Mouse (Mus musculus): ENCODE results near the gene Aanat. TPM values are rescaled to one million over a fixed set of nuclear protein-coding genes. Genes with fewer than 3 reads are reported as not detected.

Aanat gene
- polyA plus RNA-seq, 1 experiment, result 0.23 TPM

- no peaks in the 10 kb centered on the region for H3K36me3 ChIP-seq (ENCODE audit: control insufficient read depth, insufficient read depth, low read length)
- H3K27me3 ChIP-seq (ENCODE audit: control insufficient read depth, insufficient read depth, low read length), result no peaks in the 10 kb centered on the region
- H3K4me1 ChIP-seq (ENCODE audit: control insufficient read depth, insufficient read depth, low read length), result no peaks in the 10 kb centered on the region; the same call in none of the 2 replicates
- no peak overlapping the region for H3K4me3 ChIP-seq (ENCODE audit: control insufficient read depth, low read depth, low read length)
- H3K27ac ChIP-seq (ENCODE audit: control insufficient read depth, insufficient read depth, low read depth, low read length), result no peak overlapping the region
- no peak for TF ChIP-seq POLR2A (IDR thresholded peaks at IDR 0.05; ENCODE audit: control insufficient read depth, low read depth, low read length)
- no peak for TF ChIP-seq CTCF (IDR thresholded peaks at IDR 0.05; ENCODE audit: control insufficient read depth, insufficient read depth, insufficient replicate concordance, low read depth, low read length)
Observed at GRCm38 (mm10) chr11:116617641-116618040, 31.4 kb downstream of the Aanat start.

- TF ChIP-seq POLR2A (IDR thresholded peaks at IDR 0.05; ENCODE audit: control insufficient read depth, low read depth, low read length) (no peak), CTCF (IDR thresholded peaks at IDR 0.05; ENCODE audit: control insufficient read depth, insufficient read depth, insufficient replicate concordance, low read depth, low read length) (no peak)
- Histone ChIP-seq H3K4me3 (ENCODE audit: control insufficient read depth, low read depth, low read length) (no peak overlapping the region), H3K4me1 (ENCODE audit: control insufficient read depth, insufficient read depth, low read length) (peaks cover 5% of the 10 kb centered on the region), H3K36me3 (ENCODE audit: control insufficient read depth, insufficient read depth, low read length) (no peaks in the 10 kb centered on the region), H3K27ac (ENCODE audit: control insufficient read depth, insufficient read depth, low read depth, low read length) (no peak overlapping the region), H3K27me3 (ENCODE audit: control insufficient read depth, insufficient read depth, low read length) (no peaks in the 10 kb centered on the region)
Observed at GRCm38 (mm10) chr11:116618666-116619065, 32.4 kb downstream of the Aanat start.

- TF ChIP-seq CTCF (IDR thresholded peaks at IDR 0.05; ENCODE audit: control insufficient read depth, insufficient read depth, insufficient replicate concordance, low read depth, low read length) (no peak), POLR2A (IDR thresholded peaks at IDR 0.05; ENCODE audit: control insufficient read depth, low read depth, low read length) (no peak)
- Histone ChIP-seq H3K4me3 (ENCODE audit: control insufficient read depth, low read depth, low read length) (no peak overlapping the region), H3K27me3 (ENCODE audit: control insufficient read depth, insufficient read depth, low read length) (no peaks in the 10 kb centered on the region), H3K4me1 (ENCODE audit: control insufficient read depth, insufficient read depth, low read length) (peaks cover 7% of the 10 kb centered on the region), H3K36me3 (ENCODE audit: control insufficient read depth, insufficient read depth, low read length) (no peaks in the 10 kb centered on the region), H3K27ac (ENCODE audit: control insufficient read depth, insufficient read depth, low read depth, low read length) (no peak overlapping the region)
Observed at GRCm38 (mm10) chr11:116619156-116619555, 32.9 kb downstream of the Aanat start.

GRCm38 (mm10) chr11:116619561-116619960 is 33.3 kb downstream of the Aanat start:
- H3K4me3 ChIP-seq (ENCODE audit: control insufficient read depth, low read depth, low read length), result no peak overlapping the region
- peaks cover 11% of the 10 kb centered on the region for H3K4me1 ChIP-seq (ENCODE audit: control insufficient read depth, insufficient read depth, low read length)
- H3K36me3 ChIP-seq (ENCODE audit: control insufficient read depth, insufficient read depth, low read length), result no peaks in the 10 kb centered on the region
- H3K27me3 ChIP-seq (ENCODE audit: control insufficient read depth, insufficient read depth, low read length), result no peaks in the 10 kb centered on the region
- H3K27ac ChIP-seq (ENCODE audit: control insufficient read depth, insufficient read depth, low read depth, low read length), result no peak overlapping the region
- no peak for TF ChIP-seq CTCF (IDR thresholded peaks at IDR 0.05; ENCODE audit: control insufficient read depth, insufficient read depth, insufficient replicate concordance, low read depth, low read length)
- no peak for TF ChIP-seq POLR2A (IDR thresholded peaks at IDR 0.05; ENCODE audit: control insufficient read depth, low read depth, low read length)

GRCm38 (mm10) chr11:116620073-116620472 is 33.8 kb downstream of the Aanat start:
- no peaks in the 10 kb centered on the region for H3K36me3 ChIP-seq (ENCODE audit: control insufficient read depth, insufficient read depth, low read length)
- TF ChIP-seq POLR2A (IDR thresholded peaks at IDR 0.05; ENCODE audit: control insufficient read depth, low read depth, low read length) (no peak), CTCF (IDR thresholded peaks at IDR 0.05; ENCODE audit: control insufficient read depth, insufficient read depth, insufficient replicate concordance, low read depth, low read length) (no peak)
- no peak overlapping the region for H3K27ac ChIP-seq (ENCODE audit: control insufficient read depth, insufficient read depth, low read depth, low read length)
- no peaks in the 10 kb centered on the region for H3K27me3 ChIP-seq (ENCODE audit: control insufficient read depth, insufficient read depth, low read length)
- H3K4me3 ChIP-seq (ENCODE audit: control insufficient read depth, low read depth, low read length), result no peak overlapping the region
- peaks cover 13% of the 10 kb centered on the region for H3K4me1 ChIP-seq (ENCODE audit: control insufficient read depth, insufficient read depth, low read length)

GRCm38 (mm10) chr11:116620559-116621253 is 34.5 kb downstream of the Aanat start:
- no peak for TF ChIP-seq POLR2A (IDR thresholded peaks at IDR 0.05; ENCODE audit: control insufficient read depth, low read depth, low read length)
- TF ChIP-seq CTCF (IDR thresholded peaks at IDR 0.05; ENCODE audit: control insufficient read depth, insufficient read depth, insufficient replicate concordance, low read depth, low read length), result no peak
- peaks cover 13% of the 10 kb centered on the region for H3K4me1 ChIP-seq (ENCODE audit: control insufficient read depth, insufficient read depth, low read length)
- no peaks in the 10 kb centered on the region for H3K27me3 ChIP-seq (ENCODE audit: control insufficient read depth, insufficient read depth, low read length)
- no peaks in the 10 kb centered on the region for H3K36me3 ChIP-seq (ENCODE audit: control insufficient read depth, insufficient read depth, low read length)
- H3K4me3 ChIP-seq (ENCODE audit: control insufficient read depth, low read depth, low read length), result no peak overlapping the region
- no peak overlapping the region for H3K27ac ChIP-seq (ENCODE audit: control insufficient read depth, insufficient read depth, low read depth, low read length)

- Histone ChIP-seq H3K27me3 (ENCODE audit: control insufficient read depth, insufficient read depth, low read length) (no peaks in the 10 kb centered on the region), H3K4me1 (ENCODE audit: control insufficient read depth, insufficient read depth, low read length) (peaks cover 13% of the 10 kb centered on the region), H3K36me3 (ENCODE audit: control insufficient read depth, insufficient read depth, low read length) (no peaks in the 10 kb centered on the region), H3K27ac (ENCODE audit: control insufficient read depth, insufficient read depth, low read depth, low read length) (peak overlapping the region; percentile 12; the same call in 1 of the 2 replicates), H3K4me3 (ENCODE audit: control insufficient read depth, low read depth, low read length) (no peak overlapping the region)
- TF ChIP-seq POLR2A (IDR thresholded peaks at IDR 0.05; ENCODE audit: control insufficient read depth, low read depth, low read length) (no peak), CTCF (IDR thresholded peaks at IDR 0.05; ENCODE audit: control insufficient read depth, insufficient read depth, insufficient replicate concordance, low read depth, low read length) (no peak)
Observed at GRCm38 (mm10) chr11:116621258-116621704, 35.0 kb downstream of the Aanat start.

All from testis, adult 2 months (tissue).